Comparison of ENCODE assay signal across 1 mouse cellular context in the genomic region with DNA sequence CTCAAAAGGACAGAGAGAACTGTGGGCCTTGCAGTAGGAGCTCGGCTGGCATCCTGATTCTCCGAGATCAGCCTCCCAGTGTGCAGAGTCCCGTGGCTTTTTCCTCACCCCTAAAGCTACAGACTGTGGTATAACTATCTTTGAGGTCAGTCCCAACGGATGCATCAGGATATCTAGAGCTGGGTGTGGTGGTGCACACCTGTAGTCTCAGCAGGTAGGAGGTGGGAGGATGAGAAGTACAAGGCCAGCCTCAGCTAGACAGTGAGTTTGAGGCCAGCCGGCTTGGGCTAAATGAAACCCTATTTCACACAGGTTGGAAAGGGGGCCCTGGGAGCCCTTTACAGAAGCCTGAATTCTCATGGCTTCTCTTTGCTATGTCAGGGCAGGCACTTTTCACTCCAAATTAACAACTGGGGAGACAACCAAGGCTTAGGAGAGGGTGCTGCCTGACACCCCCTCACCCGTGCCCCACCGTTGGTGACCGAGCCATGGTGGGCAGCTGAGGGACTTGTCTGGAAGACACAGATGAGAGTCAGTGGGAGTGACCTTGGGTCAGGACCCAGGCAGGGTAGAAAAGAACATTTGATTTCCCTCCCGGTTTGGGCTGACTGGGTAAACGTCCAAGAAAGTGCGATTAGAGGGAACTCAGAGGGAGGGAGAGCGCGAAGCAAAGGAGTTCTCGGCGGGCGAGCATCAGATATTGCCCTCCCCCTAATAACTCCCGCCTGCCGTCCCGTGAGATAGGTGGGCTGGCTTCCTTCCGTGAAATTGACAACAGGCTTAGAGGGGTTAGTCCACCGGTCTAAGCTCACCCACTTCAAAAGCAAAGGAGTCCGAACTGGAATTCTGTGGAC.
TF ChIP-seq lines count a peak whose summit lies in the region.

Gene Tnfrsf1a (plus strand): TSS at position 642 of the 854 bp plus-strand sequence.

TF ChIP-seq in MEL, 35 proteins besides CTCF, POLR2A, EP300 and RAD21 (continued from another document):
- TF ChIP-seq ZMIZ1 (IDR thresholded peaks at IDR 0.05; ENCODE audit: low read depth, low read length) (no peak), NELFE (IDR thresholded peaks at IDR 0.05; ENCODE audit: low read depth, low read length) (no peak), HCFC1 (IDR thresholded peaks at IDR 0.05; ENCODE audit: low read depth, low read length) (no peak), CHD1 (IDR thresholded peaks at IDR 0.05; ENCODE audit: low read depth, low read length) (no peak), NRF1 (IDR thresholded peaks at IDR 0.05; ENCODE audit: insufficient read depth, low read depth, low read length, poor library complexity, severe bottlenecking) (no peak), MYB (IDR thresholded peaks at IDR 0.05; ENCODE audit: low read depth, low read length) (no peak), MYC (IDR thresholded peaks at IDR 0.05; ENCODE audit: low read depth, low read length) (no peak), ETS1 (IDR thresholded peaks at IDR 0.05; ENCODE audit: low read depth, low read length) (no peak), RCOR1 (IDR thresholded peaks at IDR 0.05; ENCODE audit: low read depth, low read length) (0 out of 2 replicates have a peak, but pooled peaks have one; percentile 25), TCF12 (IDR thresholded peaks at IDR 0.05; ENCODE audit: low read depth, low read length) (0 out of 2 replicates have a peak, but pooled peaks have one; percentile 7), POLR2AphosphoS2 (IDR thresholded peaks at IDR 0.05; ENCODE audit: low read length) (no peak), ZNF384 (IDR thresholded peaks at IDR 0.05; ENCODE audit: low read depth, low read length) (no peak), ZKSCAN1 (IDR thresholded peaks at IDR 0.05; ENCODE audit: low read depth, low read length) (no peak), E2F4 (IDR thresholded peaks at IDR 0.05; ENCODE audit: borderline replicate concordance, low read depth, low read length) (0 out of 2 replicates have a peak, but pooled peaks have one; percentile 63)
TF ChIP-seq in MEL: peak in this region for 6.
